In the genomic region with DNA sequence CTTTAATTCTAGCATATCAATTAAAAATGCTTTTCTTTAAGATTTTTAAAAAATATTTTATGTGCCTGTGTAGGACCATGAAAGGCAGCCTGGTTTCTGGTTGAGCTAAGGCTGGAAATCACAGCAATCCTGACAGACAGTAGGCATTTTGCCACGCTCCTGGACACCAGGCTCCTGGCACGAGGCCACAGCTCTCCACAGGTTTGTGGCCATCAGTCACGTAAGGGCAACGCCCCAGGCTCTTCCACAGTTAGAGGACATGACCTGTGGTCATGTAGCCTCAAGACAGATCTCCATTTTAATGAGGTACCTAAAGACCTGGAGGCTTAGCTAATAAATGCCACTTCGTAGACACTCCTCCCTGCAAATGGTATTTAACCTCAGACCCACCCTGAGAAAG, we compare ENCODE assay signal across 12 mouse cellular contexts. TPM values are rescaled to one million over a fixed set of nuclear protein-coding genes. Genes with fewer than 3 reads are reported as not detected.
DNase-seq lines count a peak whose midpoint lies in the region; ATAC-seq and TF ChIP-seq lines count a peak whose summit lies in the region.
"Had no signal": no experiment of that assay in that cellular context is flagged by ENCODE, and none has a peak within 500 bp of the region (broad histone marks: within the 10 kb centered on the region; RNA-seq: fewer than 3 reads in every experiment).

No protein-coding gene starts in this region.

- no peaks in the 10 kb centered on the region for H3K9me3 ChIP-seq in kidney, embryonic 15.5 days (replicated peaks)
- H3K9me3 ChIP-seq: megakaryocyte, embryonic 14.5 days had no signal

- no peak overlapping the region for H3K9ac ChIP-seq in kidney, embryonic 15.5 days

- H3K4me1 ChIP-seq in kidney, embryonic 15.5 days: no peaks in the 10 kb centered on the region

- peak; percentile 32 for DNase-seq in adrenal gland, postnatal 14 days
- no peak for DNase-seq in adrenal gland, adult 18-20 months (ENCODE audit: low spot score in 2 of 2)
- peak; percentile 16 for DNase-seq in kidney, adult 18-20 months
- peak; percentile 78 for DNase-seq in cerebellum, adult 9-10 months
- DNase-seq in kidney, postnatal 25 days: peak; percentile 36 to 51
- DNase-seq in left cerebral cortex, adult 2 months (ENCODE audit: extremely low spot score in 1 of 2, low spot score in 2 of 2): no peak
- DNase-seq: lung, adult 2 months; retina, postnatal 1 day had no signal

- ATAC-seq in kidney, embryonic 15.5 days (replicated peaks; ENCODE audit: low FRiP score): no peak
- ATAC-seq in erythroid progenitor cell, adult 5-6 weeks (replicated peaks; ENCODE audit: low FRiP score, poor library complexity, severe bottlenecking): no peak

- intact Hi-C loops in left cerebral cortex, adult 2 months (cut with DNase I): no loop called here

- H3K36me3 ChIP-seq in kidney, embryonic 15.5 days: no peaks in the 10 kb centered on the region

- no peaks in the 10 kb centered on the region for H3K27me3 ChIP-seq in kidney, embryonic 15.5 days
- H3K27me3 ChIP-seq: megakaryocyte, embryonic 14.5 days had no signal

- H3K4me2 ChIP-seq in kidney, embryonic 15.5 days: no peak overlapping the region

- no peak overlapping the region for H3K4me3 ChIP-seq in kidney, embryonic 15.5 days (replicated peaks)
- H3K4me3 ChIP-seq in left cerebral cortex, adult 2 months: no peak overlapping the region
- H3K4me3 ChIP-seq: megakaryocyte, embryonic 14.5 days had no signal

- 73% methylated on average over 5 of the region's 5 CpGs for WGBS in kidney, embryonic 15.5 days

- TF ChIP-seq CTCF in left cerebral cortex, adult 2 months (IDR thresholded peaks at IDR 0.05): no peak

- no peak overlapping the region for H3K27ac ChIP-seq in kidney, embryonic 15.5 days
- H3K27ac ChIP-seq in left cerebral cortex, adult 2 months: no peak overlapping the region
- H3K27ac ChIP-seq: kidney, postnatal 0 days had no signal

RNA-seq across cellular contexts. Expression of gene Twsg1, which starts 56.9 kb away (rescaled TPM):
- total RNA-seq in adrenal gland, postnatal 14 days (2021): 63.8 and 79.5 TPM in 2 replicates
- 10 to 100 TPM; 90.4 to 99.9 TPM for total RNA-seq in adrenal gland, adult 18-20 months (2021)
- polyA plus RNA-seq in kidney, embryonic 15.5 days (2015; fragmentation: Nextera tagmentation; extraction: Ambion mirVana): 115 and 118 TPM in 2 replicates
- total RNA-seq in erythroid progenitor cell, adult 5-6 weeks (2015; ENCODE audit: low replicate concordance): 10.9 and 16.9 TPM in 2 replicates
- total RNA-seq in erythroid progenitor cell, adult 5-6 weeks (2017; ENCODE audit: low replicate concordance): 10.5 and 13.8 TPM in 2 replicates
- 10 to 100 TPM; 22.8 to 27.3 TPM for total RNA-seq in left cerebral cortex, adult 2 months (2021)

Comparison
In these comparisons a context has a peak if more than half of its experiments do, and no peak if none do; other contexts are left out.
1. DNase-seq: peak in adrenal gland, postnatal 14 days (single experiment), kidney, adult 18-20 months (single experiment), cerebellum, adult 9-10 months (single experiment) and kidney, postnatal 25 days (2 of 2); none in adrenal gland, adult 18-20 months (0 of 2) and left cerebral cortex, adult 2 months (0 of 2).